Mouse (Mus musculus) R1 (cell line): Measurements from ENCODE around the gene Tmem126b.

Experiments
- DNase-seq: peaks from one replicate; pipeline ENCODE4 v3.0.0-alpha.2; 2018; ENCODE audit warnings: low read depth, low spot score

Gene Tmem126b

GRCm38 (mm10) chr7:90426020-90427001, 49.5 kb downstream of the Tmem126b start, which contains the start of gene Ccdc89:
Gene Ccdc89 (plus strand): TSS chr7:90426577.
- DNase-seq, result peak; percentile 96
